Mouse (Mus musculus) G1E (cell line): ENCODE data around the gene Nebl. TPM values are rescaled to one million over a fixed set of nuclear protein-coding genes. Genes with fewer than 3 reads are reported as not detected.

Source experiments
- ATAC-seq: 2 replicates; pipeline ENCODE4 v1.8.0; 2016; ENCODE audit warnings: mild to moderate bottlenecking; ENCODE audit not compliant: insufficient number of reproducible peaks, poor library complexity, low FRiP score, severe bottlenecking; ENCODE audit errors: extremely low read depth
- DNase-seq: peaks from one replicate; pipeline ENCODE4 v3.0.0; 2012; ENCODE audit warnings: low spot score
- H3K27me3 ChIP-seq: 2 replicates; pipeline ENCODE4 v1.6.1; 2012; ENCODE audit warnings: mild to moderate bottlenecking, low read length, inconsistent platforms; ENCODE audit not compliant: insufficient read depth
- H3K36me3 ChIP-seq: replicated peaks from 2 replicates; pipeline ENCODE3; 2012; ENCODE audit warnings: mild to moderate bottlenecking, inconsistent platforms
- H3K4me1 ChIP-seq: 2 replicates; pipeline ENCODE4 v1.6.1; 2012; ENCODE audit warnings: low read depth, low read length, inconsistent platforms, mixed read lengths; ENCODE audit not compliant: insufficient read depth
- H3K4me3 ChIP-seq: 2 replicates; pipeline ENCODE4 v1.5.1; 2012; ENCODE audit warnings: low read depth, mild to moderate bottlenecking, inconsistent platforms, low read length, moderate library complexity, mixed read lengths
- H3K9me3 ChIP-seq: replicated peaks from 2 replicates; pipeline ENCODE4 v1.6.1; 2012; ENCODE audit warnings: inconsistent platforms
- CTCF ChIP-seq: IDR thresholded peaks from 2 replicates; pipeline ENCODE4 v1.5.1; 2012; ENCODE audit warnings: low read depth, low read length, inconsistent platforms, mixed read lengths
- GATA1 ChIP-seq: IDR thresholded peaks from 2 replicates; pipeline ENCODE4 v1.6.1; 2012; ENCODE audit warnings: borderline replicate concordance, low read length, inconsistent platforms, mixed read lengths
- GATA2 ChIP-seq: IDR thresholded peaks from 2 replicates; pipeline ENCODE4 v1.6.1; 2012; ENCODE audit warnings: low read depth, low read length, inconsistent platforms, borderline replicate concordance
- POLR2AphosphoS5 ChIP-seq: IDR thresholded peaks from 2 replicates; pipeline ENCODE4 v1.6.1; 2012; ENCODE audit warnings: low read depth, low read length, inconsistent platforms; ENCODE audit not compliant: insufficient replicate concordance
- TAL1 ChIP-seq: conservative IDR thresholded peaks from 2 replicates; pipeline ENCODE4 v1.6.1; 2012; ENCODE audit warnings: low read depth, low read length, inconsistent platforms, mixed read lengths
- polyA plus RNA-seq: library from polyadenylated mRNA; stranded (reverse); fragments of >175 nt; gene quantifications from 2 replicates; pipeline ENCODE4 v1.2.3, GENCODE M21; 2012
- total RNA-seq, 2 experiments: library from RNA; stranded (forward) in 1 of 2; stranded (reverse) in 1 of 2; fragments of 200-1000 nt in 1 of 2; fragments of >200 nt in 1 of 2; fragmentation: Nextera tagmentation in 1 of 2; gene quantifications; 2 replicates each; pipeline ENCODE4 v1.2.3; 2014 to 2017

Gene Nebl
- total and polyA plus RNA-seq, 3 experiments = 0.79 to 21.8 (median 6.8) TPM

- DNase-seq = no peak
- peak; percentile 41 for ATAC-seq
- Histone ChIP-seq H3K27me3 (no peaks in the 10 kb centered on the region), H3K36me3 (no peaks in the 10 kb centered on the region), H3K4me3 (no peak overlapping the region), H3K9me3 (no peaks in the 10 kb centered on the region), H3K4me1 (peaks cover 42% of the 10 kb centered on the region)
- TF ChIP-seq GATA1 (no peak), POLR2AphosphoS5 (no peak), TAL1 (no peak), CTCF (no peak), GATA2 (no peak)
These were observed 367.7 kb downstream of the Nebl start for GRCm38 (mm10) chr2:17363337-17364216.

- no peaks in the 10 kb centered on the region for H3K27me3 ChIP-seq
- H3K4me3 ChIP-seq = no peak overlapping the region
- peaks cover 37% of the 10 kb centered on the region for H3K4me1 ChIP-seq
- DNase-seq (no peak), ATAC-seq (no peak)
- TF ChIP-seq TAL1 (no peak), GATA1 (no peak), GATA2 (no peak), CTCF (no peak), POLR2AphosphoS5 (no peak)
- no peaks in the 10 kb centered on the region for H3K36me3 ChIP-seq
- no peaks in the 10 kb centered on the region for H3K9me3 ChIP-seq
These were observed 369.1 kb downstream of the Nebl start for GRCm38 (mm10) chr2:17362181-17362580.

GRCm38 (mm10) chr2:17344643-17345042, 386.6 kb downstream of the Nebl start:
- no peak overlapping the region for H3K4me3 ChIP-seq
- TF ChIP-seq GATA1 = no peak
- no peak for TF ChIP-seq CTCF
- no peak for TF ChIP-seq TAL1
- no peak for TF ChIP-seq GATA2
- no peak for TF ChIP-seq POLR2AphosphoS5
- H3K4me1 ChIP-seq = peaks cover 11% of the 10 kb centered on the region
- H3K36me3 ChIP-seq = no peaks in the 10 kb centered on the region
- ATAC-seq (no peak), DNase-seq (no peak)
- no peaks in the 10 kb centered on the region for H3K9me3 ChIP-seq
- H3K27me3 ChIP-seq = no peaks in the 10 kb centered on the region

- no peak for DNase-seq
- TF ChIP-seq GATA2 (no peak), CTCF (no peak), GATA1 (no peak), TAL1 (no peak), POLR2AphosphoS5 (no peak)
These were observed 395.8 kb downstream of the Nebl start for GRCm38 (mm10) chr2:17335451-17335850.

GRCm38 (mm10) chr2:17326590-17326989, 404.7 kb downstream of the Nebl start:
- Histone ChIP-seq H3K27me3 (no peaks in the 10 kb centered on the region), H3K36me3 (no peaks in the 10 kb centered on the region), H3K4me3 (no peak overlapping the region), H3K9me3 (no peaks in the 10 kb centered on the region), H3K4me1 (no peaks in the 10 kb centered on the region)
- DNase-seq (no peak), ATAC-seq (no peak)
- TF ChIP-seq POLR2AphosphoS5 = no peak
- no peak for TF ChIP-seq GATA1

More at GRCm38 (mm10) chr2:17335451-17335850, 395.8 kb downstream of the Nebl start:
- Histone ChIP-seq H3K4me1 (no peaks in the 10 kb centered on the region), H3K4me3 (no peak overlapping the region), H3K27me3 (peaks cover 8% of the 10 kb centered on the region; the same call in 1 of the 2 replicates), H3K36me3 (no peaks in the 10 kb centered on the region), H3K9me3 (no peaks in the 10 kb centered on the region)
- no peak for ATAC-seq

GRCm38 (mm10) chr2:17316850-17317249, 414.4 kb downstream of the Nebl start:
- TF ChIP-seq GATA1 = no peak
- no peak for TF ChIP-seq POLR2AphosphoS5
- no peak for TF ChIP-seq GATA2
- no peak for TF ChIP-seq CTCF
- TF ChIP-seq TAL1 = no peak
- no peak for ATAC-seq
- H3K27me3 ChIP-seq = no peaks in the 10 kb centered on the region
- H3K36me3 ChIP-seq = no peaks in the 10 kb centered on the region
- H3K4me3 ChIP-seq = no peak overlapping the region
- H3K4me1 ChIP-seq = no peaks in the 10 kb centered on the region
- no peak for DNase-seq
- no peaks in the 10 kb centered on the region for H3K9me3 ChIP-seq
